Mouse (Mus musculus): ENCODE results near the gene Ints13. TPM values are rescaled to one million over a fixed set of nuclear protein-coding genes. Genes with fewer than 3 reads are reported as not detected.
A peak's percentile ranks its signal among the peaks of the same experiment; 100 is the strongest.

Gene Ints13
- total and polyA plus RNA-seq, 3 experiments: 31.9 to 51.9 (median 50.5) TPM

DNA sequence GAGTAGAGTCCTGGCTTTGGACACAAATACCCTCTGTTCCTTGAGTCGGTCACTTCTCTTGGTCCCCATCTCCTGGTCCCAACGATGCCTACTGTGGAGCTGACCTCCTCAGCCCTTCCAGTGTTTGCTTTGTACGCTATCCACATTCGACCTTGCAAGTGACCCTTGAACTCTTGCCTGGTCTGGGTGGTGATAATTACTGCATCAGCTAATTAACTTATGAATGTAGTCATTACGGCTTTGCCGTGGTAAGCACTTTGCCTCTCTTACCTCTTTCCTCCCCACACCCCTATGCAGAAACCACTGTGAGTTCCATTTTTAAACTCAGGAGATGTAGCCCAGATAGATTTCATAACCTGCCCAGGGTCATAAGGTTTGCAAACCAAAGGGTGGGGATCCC, 77.4 kb downstream of the Ints13 start:
- dilution Hi-C loops (cut with MboI; ENCODE audit: extremely low pct_ligation_motif_present, extremely low pct_unique_long_range_greater_than_20kb, low sequenced_read_pairs): no loop called here

More for the DNA sequence above, 77.4 kb downstream of the Ints13 start:
- H3K4me2 ChIP-seq (ENCODE audit: insufficient read depth, low read depth, poor library complexity, severe bottlenecking): peak overlapping the region; percentile 83
- no peak for DNase-seq (ENCODE audit: extremely low read depth)
- in situ Hi-C loops (cut with MboI; ENCODE audit: low pct_ligation_motif_present, low pct_unique_long_range_greater_than_20kb, low sequenced_read_pairs): no loop called here
- no peak overlapping the region for H3K9ac ChIP-seq (ENCODE audit: insufficient read depth, low read depth)
- no peaks in the 10 kb centered on the region for H3K79me2 ChIP-seq (replicated peaks; ENCODE audit: control insufficient read depth, extremely low read depth, insufficient read depth, poor library complexity, severe bottlenecking)
- TF ChIP-seq EP300 (IDR thresholded peaks at IDR 0.05; ENCODE audit: low read length) (no peak), PAX5 (IDR thresholded peaks at IDR 0.05; ENCODE audit: low read length) (no peak), SIN3A (IDR thresholded peaks at IDR 0.05; ENCODE audit: low read length) (0 out of 2 replicates have a peak, but pooled peaks have one; percentile 19), HCFC1 (IDR thresholded peaks at IDR 0.05; ENCODE audit: low read depth, low read length) (no peak)
- H3K36me3 ChIP-seq (replicated peaks in 1 of 2; ENCODE audit: control insufficient read depth in 1 of 2, insufficient read depth in 1 of 2, low read length in 1 of 2): no peaks in the 10 kb centered on the region
- H3K4me3 ChIP-seq (replicated peaks in 1 of 3; ENCODE audit: low read depth in 2 of 3, low read length in 2 of 3, poor library complexity in 1 of 3): peak overlapping the region in 2 of 3 experiments; percentile 63 to 89
- no peak overlapping the region for H3K27ac ChIP-seq (ENCODE audit: insufficient read depth, low read depth)
- no peaks in the 10 kb centered on the region for H3K9me3 ChIP-seq (replicated peaks; ENCODE audit: low read length)
- no peaks in the 10 kb centered on the region for H3K27me3 ChIP-seq (replicated peaks)
- H3K4me1 ChIP-seq (ENCODE audit: control insufficient read depth in 1 of 2, insufficient read depth in 2 of 2): peaks cover 11 to 37% of the 10 kb centered on the region in 2 experiments

Other genes with a start within 250 kb of the Ints13 start
- 4.7 and 8.9 TPM in 2 replicates for gene Itpr2, start 75.6 kb downstream of the Ints13 start, total RNA-seq (2012; rRNA removed)
- 2.2 and 3.5 TPM in 2 replicates for gene Itpr2, start 75.6 kb downstream of the Ints13 start, total RNA-seq (2014; rRNA removed)
- 3.4 and 4.4 TPM in 2 replicates for gene Itpr2, start 75.6 kb downstream of the Ints13 start, polyA plus RNA-seq (2012; ENCODE audit: insufficient read length, low read depth)
- 80.0 and 94.1 TPM in 2 replicates for gene Fgfr1op2, start 632 bp downstream of the Ints13 start, total RNA-seq (2012; rRNA removed)
- 69.3 and 73.0 TPM in 2 replicates for gene Fgfr1op2, start 632 bp downstream of the Ints13 start, total RNA-seq (2014; rRNA removed)
- 101 and 104 TPM in 2 replicates for gene Fgfr1op2, start 632 bp downstream of the Ints13 start, polyA plus RNA-seq (2012; ENCODE audit: insufficient read length, low read depth)
- gene Med21, start 64.7 kb upstream of the Ints13 start, total RNA-seq (2012; rRNA removed): 42.4 and 45.8 TPM in 2 replicates
- 124 and 143 TPM in 2 replicates for gene Med21, start 64.7 kb upstream of the Ints13 start, total RNA-seq (2014; rRNA removed)
- 52.2 and 56.0 TPM in 2 replicates for gene Med21, start 64.7 kb upstream of the Ints13 start, polyA plus RNA-seq (2012; ENCODE audit: insufficient read length, low read depth)
- gene Tm7sf3, start 65.0 kb upstream of the Ints13 start, total RNA-seq (2012; rRNA removed): 19.9 and 23.9 TPM in 2 replicates
- gene Tm7sf3, start 65.0 kb upstream of the Ints13 start, total RNA-seq (2014; rRNA removed): 11.4 and 11.8 TPM in 2 replicates
- gene Tm7sf3, start 65.0 kb upstream of the Ints13 start, polyA plus RNA-seq (2012; ENCODE audit: insufficient read length, low read depth): 12.8 and 13.4 TPM in 2 replicates
- gene Stk38l, start 147.2 kb upstream of the Ints13 start, total RNA-seq (2012; rRNA removed): 4.0 and 4.7 TPM in 2 replicates
- gene Stk38l, start 147.2 kb upstream of the Ints13 start, total RNA-seq (2014; rRNA removed): 3.4 and 3.8 TPM in 2 replicates
- gene Stk38l, start 147.2 kb upstream of the Ints13 start, polyA plus RNA-seq (2012; ENCODE audit: insufficient read length, low read depth): 5.2 and 5.8 TPM in 2 replicates
- gene Arntl2, start 218.2 kb upstream of the Ints13 start, total RNA-seq (2012; rRNA removed): not detected in 2 replicates
- gene Arntl2, start 218.2 kb upstream of the Ints13 start, total RNA-seq (2014; rRNA removed): 0.07 TPM in 1 of 2 replicates, not detected in the other
- not detected in 2 replicates for gene Arntl2, start 218.2 kb upstream of the Ints13 start, polyA plus RNA-seq (2012; ENCODE audit: insufficient read length, low read depth)

All from CH12.LX (cell line).